Mouse (Mus musculus) ES-E14 (cell line): ENCODE measurements around the gene Ly9.

Experiments
- CHD2 ChIP-seq: IDR thresholded peaks from 2 replicates; pipeline ENCODE4 v1.6.1; 2014; ENCODE audit warnings: mild to moderate bottlenecking, low read depth, low read length, inconsistent platforms
- HCFC1 ChIP-seq: IDR thresholded peaks from 2 replicates; pipeline ENCODE4 v1.6.1; 2012; ENCODE audit warnings: low read length, inconsistent platforms, borderline replicate concordance; ENCODE audit not compliant: insufficient read depth
- MAFK ChIP-seq: IDR thresholded peaks from 2 replicates; pipeline ENCODE4 v1.6.1; 2014; ENCODE audit warnings: mild to moderate bottlenecking, low read depth, low read length, inconsistent platforms; ENCODE audit not compliant: insufficient read depth
- ZC3H11A ChIP-seq: IDR thresholded peaks from 2 replicates; pipeline ENCODE4 v1.6.1; 2012; ENCODE audit warnings: low read depth, mild to moderate bottlenecking, inconsistent platforms, low read length, borderline replicate concordance
- ZNF384 ChIP-seq: IDR thresholded peaks from 2 replicates; pipeline ENCODE4 v1.6.1; 2012; ENCODE audit warnings: low read depth, low read length, inconsistent platforms

DNA sequence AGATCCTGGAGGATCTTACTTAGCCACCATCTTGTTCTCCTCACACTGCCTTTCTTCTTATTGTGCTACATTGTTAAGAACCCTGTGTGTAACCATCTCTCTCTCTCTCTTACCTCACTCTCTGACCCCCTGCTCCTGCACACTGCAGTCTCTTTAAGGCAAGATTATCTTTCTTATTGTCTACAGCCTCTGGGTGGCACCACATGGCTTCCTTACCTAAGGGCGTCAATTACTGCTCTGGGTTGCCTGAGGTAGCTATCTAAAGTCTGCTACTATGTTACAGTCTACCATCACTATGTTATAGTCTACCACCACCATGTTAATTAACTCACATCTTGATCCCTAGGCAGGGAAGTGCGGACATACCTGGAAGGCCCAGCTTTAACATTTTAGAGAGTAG, 38.8 kb downstream of the Ly9 start:
- TF ChIP-seq MAFK (no peak), ZNF384 (no peak), HCFC1 (no peak), ZC3H11A (no peak), CHD2 (no peak)
